Mouse (Mus musculus) spleen, adult 2 months (tissue): Measurements from ENCODE around the gene Ppp1r32.

ENCODE experiments used
- CTCF ChIP-seq: fragments of 200-500 bp; IDR thresholded peaks from 2 replicates; pipeline ENCODE4 v1.5.1; 2011; ENCODE audit warnings: mild to moderate bottlenecking, inconsistent platforms; ENCODE audit not compliant: insufficient read depth, insufficient read length, insufficient replicate concordance; ENCODE audit errors: extremely low read depth
- POLR2A ChIP-seq: fragments of 200-500 bp; IDR thresholded peaks from 2 replicates; pipeline ENCODE4 v1.6.1; 2011; ENCODE audit warnings: low read depth, low read length, inconsistent platforms

- TF ChIP-seq CTCF, result no peak
- TF ChIP-seq POLR2A, result no peak
Observed at GRCm38 (mm10) chr19:10482703-10483102, at the start of gene Ppp1r32.
